Mouse (Mus musculus): ENCODE data around the gene Gbp3.
"Not testable (repeated sequence)": the region's sequence is repeated elsewhere in the genome, so short reads cannot be mapped to it uniquely, and the experiment has no call there.

Gene Gbp3

GRCm38 (mm10) chr3:142559632-142560228 lies at the start of gene Gbp3:
Gbp3 (plus strand) TSS chr3:142560026.
- no peak for DNase-seq (ENCODE audit: low spot score)

DNA sequence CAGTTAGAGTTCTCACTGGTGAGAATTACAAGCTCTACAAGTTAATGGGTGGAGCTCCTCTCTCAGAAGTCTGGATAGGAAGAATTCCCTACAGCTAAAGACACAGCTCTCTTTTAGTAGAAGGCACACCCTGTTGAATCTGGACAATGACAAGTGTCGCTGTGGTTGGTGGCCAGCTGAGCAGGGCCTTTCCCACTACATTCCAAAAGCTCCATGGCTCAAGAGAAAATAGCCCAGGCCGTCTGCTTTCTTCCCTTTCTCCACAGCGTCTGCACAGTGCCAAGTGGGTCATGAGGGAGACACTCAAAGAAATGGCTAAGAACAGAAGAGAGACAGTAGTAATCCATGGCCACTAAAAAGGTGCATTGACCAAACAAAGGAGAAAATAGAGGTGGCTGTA lies 31.7 kb upstream of the Gbp3 start:
- no peak for DNase-seq (ENCODE audit: low spot score)

DNA sequence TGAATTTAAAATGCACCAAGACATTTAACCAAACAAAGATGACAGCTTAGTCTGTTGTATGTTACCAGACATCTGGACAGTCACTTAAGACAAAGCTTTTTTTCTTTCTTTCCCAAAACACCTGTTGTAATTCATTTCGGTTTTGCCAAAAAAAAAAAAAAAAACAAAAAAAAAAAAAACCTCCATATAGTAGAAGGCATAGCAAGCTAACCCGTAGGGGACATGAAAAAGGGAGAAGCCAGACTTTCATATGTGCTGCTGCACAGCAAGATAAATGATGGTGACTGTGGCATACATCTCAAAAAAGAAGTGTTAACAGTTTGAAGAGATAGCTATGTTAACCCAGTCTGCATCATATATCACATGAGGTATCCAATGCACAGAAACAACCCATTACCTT lies 30.2 kb upstream of the Gbp3 start:
- DNase-seq (ENCODE audit: low spot score): no peak

DNA sequence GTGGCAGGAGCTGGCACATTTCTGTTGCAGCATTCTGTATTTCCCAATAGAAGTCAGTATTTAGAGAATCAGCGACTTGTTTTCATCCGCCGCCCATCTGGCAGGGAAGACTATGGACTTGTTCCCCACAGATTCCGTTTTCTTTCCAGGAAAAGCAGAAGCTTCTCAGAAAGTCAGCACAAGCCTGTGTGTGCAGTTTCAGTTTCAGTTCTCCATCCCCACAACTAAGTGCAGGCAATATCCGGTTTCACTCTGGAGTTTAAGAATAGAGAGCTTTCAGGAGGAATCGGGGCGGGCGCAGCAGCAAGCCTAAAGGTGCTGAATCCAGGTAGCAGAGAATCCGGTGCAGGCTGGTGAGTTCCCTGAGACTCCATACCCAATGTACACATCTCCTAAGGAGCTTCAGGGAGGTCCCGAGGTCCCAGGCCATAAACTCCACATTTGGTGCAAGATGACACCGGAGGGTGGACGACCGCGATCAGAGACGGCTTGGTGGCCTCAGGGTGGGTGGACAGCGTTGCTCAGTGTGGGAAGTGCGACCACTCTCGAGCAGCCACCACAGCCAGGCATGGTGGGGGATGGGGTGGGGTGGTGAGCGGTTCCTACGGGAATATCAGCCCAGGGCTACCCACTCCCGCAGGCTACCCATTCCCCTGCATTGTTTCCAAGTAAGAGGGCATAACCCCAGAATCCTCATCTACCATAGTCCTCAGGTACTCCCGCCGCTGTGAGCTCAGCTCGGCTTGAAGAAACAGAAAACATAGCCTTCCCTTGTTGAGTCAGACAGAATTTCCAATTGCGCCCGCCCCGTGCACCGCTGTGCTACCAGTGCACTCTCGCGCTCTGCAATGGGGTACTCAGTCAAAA lies 29.5 kb upstream of the Gbp3 start, which contains the start of gene Gbp7:
TSS of gene Gbp7 (plus strand) at position 256 of the 867 bp plus-strand sequence.
- DNase-seq (ENCODE audit: low spot score): peak; percentile 34

- DNase-seq (ENCODE audit: low spot score): no peak
Measured at GRCm38 (mm10) chr3:142531595-142531994, 28.2 kb upstream of the Gbp3 start.

- no peak for DNase-seq (ENCODE audit: low spot score)
Measured at GRCm38 (mm10) chr3:142533185-142533584, 26.6 kb upstream of the Gbp3 start.

DNA sequence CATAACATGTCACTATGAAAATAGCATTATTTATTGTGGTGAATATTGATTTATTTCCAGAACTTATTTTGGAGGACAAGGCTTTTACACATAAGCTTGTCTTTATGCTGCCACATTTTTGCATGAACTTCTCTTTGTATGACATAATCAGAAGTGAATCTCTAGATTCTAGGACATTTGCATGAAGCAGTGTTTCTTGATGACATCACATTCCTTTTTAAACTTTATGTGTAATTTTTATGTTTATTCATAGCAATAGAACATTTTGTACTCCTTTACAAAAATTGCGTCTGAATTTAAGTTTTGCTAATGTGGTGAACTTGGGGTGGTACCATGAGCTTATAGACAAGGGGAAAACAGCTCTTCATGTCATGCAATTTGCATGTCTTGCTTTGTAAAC lies 24.2 kb upstream of the Gbp3 start:
- no peak for DNase-seq (ENCODE audit: low spot score)

- no peak for DNase-seq (ENCODE audit: low spot score)
Measured at GRCm38 (mm10) chr3:142541391-142541790, 18.4 kb upstream of the Gbp3 start.

DNA sequence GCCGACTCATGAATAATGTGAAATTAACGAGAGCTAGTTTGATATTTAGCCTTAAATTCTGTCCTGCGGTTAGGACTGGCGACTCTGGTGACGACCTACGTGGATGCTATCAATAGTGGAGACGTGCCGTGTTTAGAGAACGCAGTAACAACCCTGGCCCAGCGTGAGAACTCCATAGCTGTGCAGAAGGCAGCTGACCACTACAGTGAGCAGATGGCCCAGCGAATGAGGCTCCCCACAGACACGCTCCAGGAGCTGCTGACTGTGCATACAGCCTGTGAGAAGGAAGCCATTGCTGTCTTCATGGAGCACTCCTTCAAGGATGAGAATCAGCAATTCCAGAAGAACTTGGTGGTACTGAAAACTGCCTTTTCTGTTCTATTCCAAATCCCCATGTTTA lies 17.1 kb upstream of the Gbp3 start:
- DNase-seq (ENCODE audit: low spot score): not testable (repeated sequence)

GRCm38 (mm10) chr3:142546690-142547089 lies 13.1 kb upstream of the Gbp3 start:
- no peak for DNase-seq (ENCODE audit: low spot score)

GRCm38 (mm10) chr3:142550052-142550676 lies 9.7 kb upstream of the Gbp3 start:
- DNase-seq (ENCODE audit: low spot score): no peak

GRCm38 (mm10) chr3:142554601-142555000 lies 5.2 kb upstream of the Gbp3 start:
- DNase-seq (ENCODE audit: low spot score): no peak

DNA sequence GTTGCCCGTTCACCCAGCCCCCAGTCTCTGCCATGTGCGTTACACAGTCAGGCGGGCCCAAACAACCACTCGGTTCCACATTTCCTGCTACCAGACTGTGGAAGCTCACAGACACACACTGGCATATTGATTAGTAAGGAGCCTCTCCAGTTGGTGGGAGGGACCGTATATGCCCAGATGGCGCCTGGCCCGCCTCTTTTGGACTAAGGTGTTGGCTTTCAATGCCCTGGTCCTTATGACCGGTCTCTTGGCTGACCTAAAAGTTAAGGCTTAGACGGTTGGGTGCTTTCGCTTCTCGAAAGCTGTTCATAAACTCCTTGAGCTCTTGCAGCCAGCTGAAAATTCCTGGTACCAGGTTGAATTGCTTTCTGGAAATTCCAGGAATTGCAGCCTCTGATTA lies 4.2 kb upstream of the Gbp3 start:
- DNase-seq (ENCODE audit: low spot score): no peak

GRCm38 (mm10) chr3:142560296-142560948 lies 596 bp downstream of the Gbp3 start:
- peak; percentile 80 for DNase-seq (ENCODE audit: low spot score)

GRCm38 (mm10) chr3:142561045-142561646 lies 1.3 kb downstream of the Gbp3 start:
- no peak for DNase-seq (ENCODE audit: low spot score)

DNA sequence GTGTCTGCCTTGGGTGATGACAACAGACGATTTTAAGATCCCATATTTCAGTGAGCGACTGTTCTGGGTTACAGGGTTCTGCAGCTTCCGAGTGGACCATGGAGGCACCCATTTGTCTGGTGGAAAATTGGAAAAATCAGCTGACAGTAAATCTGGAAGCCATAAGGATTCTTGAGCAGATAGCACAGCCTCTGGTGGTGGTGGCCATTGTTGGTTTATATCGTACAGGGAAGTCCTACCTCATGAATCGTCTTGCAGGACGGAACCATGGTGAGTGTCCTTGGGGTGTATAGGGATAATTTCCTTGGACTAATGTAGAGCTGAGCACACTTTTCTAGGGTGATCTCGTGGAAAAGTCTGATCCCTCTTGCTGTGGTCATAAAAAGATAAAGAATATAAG lies 1.8 kb downstream of the Gbp3 start:
- DNase-seq (ENCODE audit: low spot score): no peak

DNA sequence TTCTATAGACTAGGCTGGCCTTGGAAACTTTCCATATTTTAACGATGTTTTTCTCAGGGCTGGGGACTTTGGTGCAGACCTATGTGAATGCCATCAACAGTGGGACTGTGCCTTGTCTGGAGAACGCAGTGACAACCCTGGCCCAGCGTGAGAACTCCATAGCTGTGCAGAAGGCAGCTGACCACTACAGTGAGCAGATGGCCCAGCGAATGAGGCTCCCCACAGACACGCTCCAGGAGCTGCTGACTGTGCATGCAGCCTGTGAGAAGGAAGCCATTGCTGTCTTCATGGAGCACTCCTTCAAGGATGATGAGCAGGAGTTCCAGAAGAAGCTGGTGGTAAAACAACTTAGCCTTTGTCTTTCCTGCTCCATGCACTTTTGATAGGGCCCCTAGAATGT lies 7.7 kb downstream of the Gbp3 start:
- DNase-seq (ENCODE audit: low spot score): not testable (repeated sequence)

DNA sequence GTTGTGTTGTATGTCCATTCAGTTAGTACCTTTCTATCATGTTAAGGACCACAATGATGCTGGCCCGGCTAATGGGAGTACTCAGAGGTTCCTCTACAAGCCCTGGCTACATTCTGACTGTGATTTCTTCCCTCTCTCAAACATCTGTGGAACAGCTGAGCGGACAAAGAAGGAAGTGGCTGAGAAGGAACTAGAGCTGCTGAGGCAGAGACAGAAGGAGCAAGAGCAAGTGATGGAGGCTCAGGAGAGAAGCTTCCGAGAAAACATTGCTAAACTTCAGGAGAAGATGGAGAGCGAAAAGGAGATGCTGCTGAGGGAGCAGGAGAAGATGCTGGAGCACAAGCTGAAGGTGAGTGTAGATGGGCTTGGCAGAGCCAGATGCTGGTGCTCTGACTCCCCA lies 10.9 kb downstream of the Gbp3 start:
- no peak for DNase-seq (ENCODE audit: low spot score)

GRCm38 (mm10) chr3:142577108-142577507 lies 17.3 kb downstream of the Gbp3 start:
- no peak for DNase-seq (ENCODE audit: low spot score)

DNA sequence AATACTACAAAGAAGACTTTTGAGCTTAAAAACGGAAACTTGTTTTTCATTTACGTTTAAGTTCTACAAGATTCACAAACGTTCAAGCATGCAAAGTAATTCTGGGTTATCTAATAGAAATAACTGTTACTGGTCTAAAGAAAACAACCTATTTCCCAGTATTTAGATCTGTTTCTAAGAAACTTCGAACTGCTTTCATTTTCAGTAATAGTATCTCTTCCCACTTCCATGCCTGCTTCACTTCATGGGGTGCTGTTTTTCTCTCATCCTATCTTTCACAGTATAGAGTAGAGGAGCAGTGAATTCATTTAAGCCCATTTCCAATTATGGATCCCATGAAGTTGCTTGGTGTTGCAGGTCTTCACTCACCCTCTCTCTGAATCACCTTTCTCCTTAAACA lies 18.5 kb downstream of the Gbp3 start:
- no peak for DNase-seq (ENCODE audit: low spot score)

GRCm38 (mm10) chr3:142583067-142583466 lies 23.2 kb downstream of the Gbp3 start:
- no peak for DNase-seq (ENCODE audit: low spot score)

GRCm38 (mm10) chr3:142587386-142587785 lies 27.6 kb downstream of the Gbp3 start:
- DNase-seq (ENCODE audit: low spot score): no peak

Data from ovary, adult 18-20 months (tissue).